Mouse (Mus musculus) CH12.LX (cell line): ENCODE results near the gene Emc7. TPM values are rescaled to one million over a fixed set of nuclear protein-coding genes. Genes with fewer than 3 reads are reported as not detected.

ENCODE experiments used
- DNase-seq: peaks from one replicate; pipeline ENCODE4 v3.0.0-alpha.2; 2013; ENCODE audit errors: extremely low read depth
- H3K27ac ChIP-seq: 2 replicates; pipeline ENCODE4 v1.5.1; 2012; ENCODE audit warnings: low read depth, mild to moderate bottlenecking, control low read depth, moderate library complexity; ENCODE audit not compliant: insufficient read depth
- H3K27me3 ChIP-seq: replicated peaks from 2 replicates; pipeline ENCODE3; 2012; ENCODE audit warnings: inconsistent platforms
- H3K36me3 ChIP-seq, 2 experiments: replicated peaks in 1 of 2; 2 replicates each; pipeline versions ENCODE3 to v1.6.1; 2012; ENCODE audit warnings: inconsistent platforms in 1 of 2, low read length in 1 of 2, mild to moderate bottlenecking in 1 of 2, mixed read lengths in 1 of 2, moderate library complexity in 1 of 2; ENCODE audit not compliant: control insufficient read depth in 1 of 2, insufficient read depth in 1 of 2
- H3K4me1 ChIP-seq, 2 experiments: 2 replicates each; pipeline ENCODE4 v1.6.1; 2012; ENCODE audit warnings: inconsistent platforms in 1 of 2, moderate library complexity in 1 of 2; ENCODE audit not compliant: insufficient read depth in 2 of 2, control insufficient read depth in 1 of 2
- H3K4me2 ChIP-seq: 2 replicates; pipeline ENCODE4 v1.6.1; 2012; ENCODE audit warnings: low read depth, mild to moderate bottlenecking, control low read depth; ENCODE audit not compliant: poor library complexity, insufficient read depth, severe bottlenecking
- H3K4me3 ChIP-seq, 3 experiments: fragments of 150-350 bp in 1 of 3; sonication (generic) in 1 of 3; replicated peaks in 1 of 3; 2 replicates each; pipeline versions ENCODE3 to v1.5.1; 2011 to 2012; ENCODE audit warnings: low read depth in 2 of 3, low read length in 2 of 3, mild to moderate bottlenecking in 2 of 3, moderate library complexity in 2 of 3, control low read depth in 1 of 3, improper control_type of control experiment in 1 of 3, inconsistent platforms in 1 of 3, mixed read lengths in 1 of 3; ENCODE audit not compliant: poor library complexity in 1 of 3
- H3K79me2 ChIP-seq: replicated peaks from 2 replicates; pipeline ENCODE4 v1.6.1; 2012; ENCODE audit warnings: mild to moderate bottlenecking, moderate library complexity; ENCODE audit not compliant: control insufficient read depth, poor library complexity, insufficient read depth, severe bottlenecking; ENCODE audit errors: extremely low read depth
- H3K9ac ChIP-seq: 2 replicates; pipeline ENCODE4 v1.6.1; 2012; ENCODE audit warnings: low read depth, mild to moderate bottlenecking, control low read depth, moderate library complexity; ENCODE audit not compliant: insufficient read depth
- H3K9me3 ChIP-seq: replicated peaks from 2 replicates; pipeline ENCODE3; 2012; ENCODE audit warnings: low read length, inconsistent platforms, mixed read lengths
- E2F4 ChIP-seq: IDR thresholded peaks from 2 replicates; pipeline ENCODE4 v1.6.1; 2011; ENCODE audit warnings: low read depth, low read length, improper control_type of control experiment; ENCODE audit not compliant: insufficient replicate concordance
- ELF1 ChIP-seq: IDR thresholded peaks from 2 replicates; pipeline ENCODE4 v1.6.1; 2014; ENCODE audit warnings: low read depth, mild to moderate bottlenecking, inconsistent platforms, low read length, improper control_type of control experiment
- GABPA ChIP-seq: IDR thresholded peaks from 2 replicates; pipeline ENCODE4 v1.6.1; 2012; ENCODE audit warnings: low read depth, low read length, improper control_type of control experiment, inconsistent platforms; ENCODE audit not compliant: insufficient replicate concordance
- HCFC1 ChIP-seq: IDR thresholded peaks from 2 replicates; pipeline ENCODE4 v1.6.1; 2012; ENCODE audit warnings: low read depth, mild to moderate bottlenecking, inconsistent platforms, low read length, improper control_type of control experiment
- JUN ChIP-seq: IDR thresholded peaks from 2 replicates; pipeline ENCODE4 v1.6.1; 2011; ENCODE audit warnings: low read depth, mild to moderate bottlenecking, low read length, improper control_type of control experiment, moderate library complexity; ENCODE audit not compliant: insufficient read depth
- MAZ ChIP-seq: IDR thresholded peaks from 2 replicates; pipeline ENCODE4 v1.6.1; 2012; ENCODE audit warnings: low read depth, mild to moderate bottlenecking, inconsistent platforms, low read length, improper control_type of control experiment, moderate library complexity
- NELFE ChIP-seq: IDR thresholded peaks from 2 replicates; pipeline ENCODE4 v1.6.1; 2011; ENCODE audit warnings: low read depth, low read length, improper control_type of control experiment
- POLR2A ChIP-seq: IDR thresholded peaks from 2 replicates; pipeline ENCODE4 v1.6.1; 2011; ENCODE audit warnings: low read depth, mild to moderate bottlenecking, improper control_type of control experiment, low read length
- POLR2AphosphoS2 ChIP-seq: IDR thresholded peaks from 2 replicates; pipeline ENCODE4 v1.6.1; 2011; ENCODE audit warnings: low read depth, low read length, improper control_type of control experiment
- SMC3 ChIP-seq: IDR thresholded peaks from 2 replicates; pipeline ENCODE4 v1.6.1; 2011; ENCODE audit warnings: low read depth, low read length, improper control_type of control experiment
- TCF12 ChIP-seq: IDR thresholded peaks from 2 replicates; pipeline ENCODE4 v1.6.1; 2014; ENCODE audit warnings: low read depth, mild to moderate bottlenecking, inconsistent platforms, low read length, improper control_type of control experiment
- ZMIZ1 ChIP-seq: IDR thresholded peaks from 2 replicates; pipeline ENCODE4 v1.6.1; 2012; ENCODE audit warnings: low read depth, mild to moderate bottlenecking, inconsistent platforms, low read length, improper control_type of control experiment
- ZNF384 ChIP-seq: IDR thresholded peaks from 2 replicates; pipeline ENCODE4 v1.6.1; 2012; ENCODE audit warnings: low read depth, low read length, improper control_type of control experiment, inconsistent platforms
- dilution Hi-C: fragments of 300-500 bp; cut with MboI; formaldehyde crosslinking; loops from 2 replicates; pipeline ENCODE4 v1.14.3; 2020; ENCODE audit warnings: low sequenced_read_pairs; ENCODE audit not compliant: extremely low pct_unique_long_range_greater_than_20kb, extremely low pct_ligation_motif_present
- in situ Hi-C: fragments of 300-500 bp; cut with MboI; formaldehyde crosslinking; loops from 3 replicates; pipeline ENCODE4 v1.14.3; 2019; ENCODE audit warnings: low sequenced_read_pairs, low pct_ligation_motif_present, low pct_unique_long_range_greater_than_20kb, mixed read lengths
- polyA plus RNA-seq: library from polyadenylated mRNA; unstranded; fragments of >175 nt; gene quantifications from 2 replicates; pipeline ENCODE4 v1.2.1, GENCODE M21; 2012; ENCODE audit warnings: low read depth; ENCODE audit not compliant: insufficient read length
- total RNA-seq, 2 experiments: library from RNA; depleted of rRNA; stranded (reverse); fragments of 300-350 nt in 1 of 2; fragments of >200 nt in 1 of 2; gene quantifications; 2 replicates each; pipeline ENCODE4 v1.2.3; 2012 to 2014

The Emc7 gene
- total and polyA plus RNA-seq, 3 experiments, result 16.5 to 26.6 (median 25.6) TPM

- in situ Hi-C loops, result loop anchor here (10.0 kb wide), 1 partner anchor 207 kb away; the partner anchor contains the start of genes Gm21985, Nop10 and Slc12a6
These were observed 17.3 kb downstream of the Emc7 start for GRCm38 (mm10) chr2:112472076-112472475.

DNA sequence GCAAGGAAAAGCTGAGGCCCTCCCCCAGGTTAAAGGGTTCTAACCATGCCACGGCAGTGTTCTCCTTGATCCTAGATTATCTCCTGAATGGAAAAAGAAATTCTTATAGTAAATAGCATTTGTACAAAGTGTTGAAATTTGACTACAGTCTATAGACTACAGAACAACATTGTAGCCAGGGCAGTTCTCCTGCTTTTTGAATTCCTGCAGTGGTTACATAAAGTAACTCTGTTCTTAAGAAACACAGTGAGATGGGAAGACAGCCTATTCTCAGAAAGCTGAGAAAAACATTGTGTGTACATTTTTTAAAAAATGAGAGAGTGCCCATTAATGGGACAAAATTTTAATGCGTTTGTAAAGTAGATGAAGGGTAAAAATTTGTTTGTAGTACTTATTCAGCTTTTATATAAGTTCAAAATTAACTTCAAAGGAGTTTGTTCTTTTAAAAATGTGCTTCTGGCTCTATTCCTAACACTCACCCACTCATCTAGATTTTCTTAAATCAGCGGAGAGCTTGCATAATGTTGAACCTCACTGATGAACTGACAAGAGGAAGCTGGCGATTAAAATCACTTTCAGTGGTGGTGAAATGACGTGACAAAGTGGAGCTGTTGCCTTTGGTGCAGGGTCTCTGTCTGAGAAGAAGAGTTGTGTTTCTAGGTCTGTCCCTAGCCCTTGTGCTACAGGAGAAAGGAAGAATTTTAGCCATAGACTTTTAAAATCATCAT lies 20.4 kb downstream of the Emc7 start:
- H3K9ac ChIP-seq, result no peak overlapping the region
- TF ChIP-seq NELFE (no peak), ZNF384 (no peak), TCF12 (no peak), ELF1 (no peak), SMC3 (no peak), JUN (no peak), HCFC1 (no peak), MAZ (no peak), E2F4 (no peak), ZMIZ1 (no peak), POLR2A (no peak), POLR2AphosphoS2 (no peak), GABPA (no peak)
- no peak overlapping the region for H3K4me2 ChIP-seq
- dilution Hi-C loops (no loop called here), in situ Hi-C loops (loop anchor here (5.0 to 10.0 kb wide), 2 partner anchors 98 to 210 kb away; partner anchors contain the start of genes Gm21985, Katnbl1, Nop10 and Slc12a6)
- no peaks in the 10 kb centered on the region for H3K9me3 ChIP-seq
- H3K4me1 ChIP-seq, result no peaks in the 10 kb centered on the region
- no peaks in the 10 kb centered on the region for H3K79me2 ChIP-seq
- peaks cover 0 to 16% of the 10 kb centered on the region in 2 experiments for H3K36me3 ChIP-seq
- DNase-seq, result no peak
- no peaks in the 10 kb centered on the region for H3K27me3 ChIP-seq
- H3K27ac ChIP-seq, result no peak overlapping the region
- H3K4me3 ChIP-seq, result no peak overlapping the region

More at GRCm38 (mm10) chr2:112472076-112472475, 17.3 kb downstream of the Emc7 start:
- Histone ChIP-seq H3K79me2 (no peaks in the 10 kb centered on the region), H3K36me3 (peaks cover 11 to 47% of the 10 kb centered on the region in 2 experiments), H3K27ac (no peak overlapping the region), H3K4me3 (no peak overlapping the region), H3K9ac (no peak overlapping the region), H3K27me3 (no peaks in the 10 kb centered on the region), H3K9me3 (no peaks in the 10 kb centered on the region), H3K4me1 (no peaks in the 10 kb centered on the region), H3K4me2 (no peak overlapping the region)
- no peak for DNase-seq
- dilution Hi-C loops, result no loop called here
- TF ChIP-seq POLR2A, result no peak
